Mouse (Mus musculus): Measurements from ENCODE around the gene Cyp46a1. TPM values are rescaled to one million over a fixed set of nuclear protein-coding genes. Genes with fewer than 3 reads are reported as not detected.

Gene Cyp46a1
- total and polyA plus RNA-seq, 3 experiments, result not detected

GRCm38 (mm10) chr12:108327889-108328491, 6.2 kb upstream of the Cyp46a1 start:
- H3K27me3 ChIP-seq (replicated peaks), result peaks cover 33% of the 10 kb centered on the region
- TF ChIP-seq ZMIZ1 (IDR thresholded peaks at IDR 0.05; ENCODE audit: low read depth, low read length) (no peak), RAD21 (IDR thresholded peaks at IDR 0.05; ENCODE audit: low read depth, low read length) (no peak), IRF4 (IDR thresholded peaks at IDR 0.05; ENCODE audit: low read depth, low read length) (no peak), E2F4 (IDR thresholded peaks at IDR 0.05; ENCODE audit: insufficient replicate concordance, low read depth, low read length) (no peak), USF1 (IDR thresholded peaks at IDR 0.05; ENCODE audit: low read depth, low read length) (no peak), MYC (IDR thresholded peaks at IDR 0.05; ENCODE audit: low read depth, low read length) (no peak), KAT2A (IDR thresholded peaks at IDR 0.05; ENCODE audit: insufficient replicate concordance, low read length) (no peak), ZC3H11A (IDR thresholded peaks at IDR 0.05; ENCODE audit: low read depth, low read length) (no peak), UBTF (IDR thresholded peaks at IDR 0.05; ENCODE audit: low read depth, low read length) (no peak), MAFK (IDR thresholded peaks at IDR 0.05; ENCODE audit: insufficient replicate concordance, low read length) (no peak), MEF2A (IDR thresholded peaks at IDR 0.05; ENCODE audit: borderline replicate concordance, low read depth, low read length) (no peak), ETS1 (conservative IDR thresholded peaks at IDR 0.05; ENCODE audit: low read depth, low read length) (no peak), USF2 (conservative IDR thresholded peaks at IDR 0.05; ENCODE audit: low read depth, low read length) (no peak), JUND (conservative IDR thresholded peaks at IDR 0.05; ENCODE audit: low read depth, low read length) (no peak), CHD1 (IDR thresholded peaks at IDR 0.05; ENCODE audit: low read depth, low read length) (no peak)
- no peak overlapping the region for H3K4me2 ChIP-seq (ENCODE audit: insufficient read depth, low read depth, poor library complexity, severe bottlenecking)
- no peak for DNase-seq (ENCODE audit: extremely low read depth)
- peaks cover 0 to 2% of the 10 kb centered on the region in 2 experiments; a peak in 1 of 4 replicates for H3K4me1 ChIP-seq (ENCODE audit: control insufficient read depth in 1 of 2, insufficient read depth in 2 of 2)
- H3K9me3 ChIP-seq (replicated peaks; ENCODE audit: low read length), result peaks cover 5% of the 10 kb centered on the region
- dilution Hi-C loops (cut with MboI; ENCODE audit: extremely low pct_ligation_motif_present, extremely low pct_unique_long_range_greater_than_20kb, low sequenced_read_pairs), result no loop called here
- H3K4me3 ChIP-seq (replicated peaks in 1 of 3; ENCODE audit: low read depth in 2 of 3, low read length in 2 of 3, poor library complexity in 1 of 3), result no peak overlapping the region
- H3K27ac ChIP-seq (ENCODE audit: insufficient read depth, low read depth), result no peak overlapping the region
- in situ Hi-C loops (cut with MboI; ENCODE audit: low pct_ligation_motif_present, low pct_unique_long_range_greater_than_20kb, low sequenced_read_pairs), result no loop called here
- H3K36me3 ChIP-seq (replicated peaks in 1 of 2; ENCODE audit: control insufficient read depth in 1 of 2, insufficient read depth in 1 of 2, low read length in 1 of 2), result no peaks in the 10 kb centered on the region
- H3K9ac ChIP-seq (ENCODE audit: insufficient read depth, low read depth), result no peak overlapping the region
- no peaks in the 10 kb centered on the region for H3K79me2 ChIP-seq (replicated peaks; ENCODE audit: control insufficient read depth, extremely low read depth, insufficient read depth, poor library complexity, severe bottlenecking)

DNA sequence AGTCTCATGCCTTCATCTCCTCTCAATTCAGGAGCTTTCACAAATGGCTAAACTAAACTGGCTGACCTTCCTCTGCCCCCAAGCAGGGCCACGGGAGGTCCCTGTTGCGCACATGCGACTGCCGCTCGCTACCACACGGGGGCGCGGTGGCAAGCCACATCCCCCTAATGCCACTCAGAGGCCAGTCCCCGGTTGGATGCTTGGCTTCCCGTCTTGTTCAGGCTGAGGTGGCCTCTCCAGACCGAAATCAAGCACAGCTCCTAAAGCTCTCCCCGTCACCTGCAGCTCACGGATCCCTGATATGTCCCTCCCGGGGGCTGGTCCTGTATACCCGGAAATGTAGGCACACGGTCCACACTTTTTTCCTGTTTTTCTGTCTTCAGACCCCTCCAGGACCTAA, 1.1 kb upstream of the Cyp46a1 start:
- Histone ChIP-seq H3K4me2 (ENCODE audit: insufficient read depth, low read depth, poor library complexity, severe bottlenecking) (no peak overlapping the region), H3K9ac (ENCODE audit: insufficient read depth, low read depth) (no peak overlapping the region), H3K9me3 (replicated peaks; ENCODE audit: low read length) (peaks cover 12% of the 10 kb centered on the region), H3K4me1 (ENCODE audit: control insufficient read depth in 1 of 2, insufficient read depth in 2 of 2) (peaks cover 0 to 15% of the 10 kb centered on the region in 2 experiments; a peak in 2 of 4 replicates), H3K4me3 (replicated peaks in 1 of 3; ENCODE audit: low read depth in 2 of 3, low read length in 2 of 3, poor library complexity in 1 of 3) (peak overlapping the region in 2 of 3 experiments; percentile 10 to 37), H3K79me2 (replicated peaks; ENCODE audit: control insufficient read depth, extremely low read depth, insufficient read depth, poor library complexity, severe bottlenecking) (no peaks in the 10 kb centered on the region), H3K36me3 (replicated peaks in 1 of 2; ENCODE audit: control insufficient read depth in 1 of 2, insufficient read depth in 1 of 2, low read length in 1 of 2) (no peaks in the 10 kb centered on the region), H3K27me3 (replicated peaks) (peaks cover 63% of the 10 kb centered on the region), H3K27ac (ENCODE audit: insufficient read depth, low read depth) (no peak overlapping the region)
- in situ Hi-C loops (cut with MboI; ENCODE audit: low pct_ligation_motif_present, low pct_unique_long_range_greater_than_20kb, low sequenced_read_pairs) (no loop called here), dilution Hi-C loops (cut with MboI; ENCODE audit: extremely low pct_ligation_motif_present, extremely low pct_unique_long_range_greater_than_20kb, low sequenced_read_pairs) (no loop called here)
- DNase-seq (ENCODE audit: extremely low read depth), result peak; percentile 72
- TF ChIP-seq MAX (IDR thresholded peaks at IDR 0.05; ENCODE audit: low read length) (no peak), ZC3H11A (IDR thresholded peaks at IDR 0.05; ENCODE audit: low read depth, low read length) (no peak), UBTF (IDR thresholded peaks at IDR 0.05; ENCODE audit: low read depth, low read length) (no peak), SIN3A (IDR thresholded peaks at IDR 0.05; ENCODE audit: low read length) (no peak), RCOR1 (conservative IDR thresholded peaks at IDR 0.05; ENCODE audit: low read depth, low read length) (no peak), CTCF (conservative IDR thresholded peaks at IDR 0.05 in 1 of 2, IDR thresholded peaks at IDR 0.05 in 1 of 2; ENCODE audit: low read depth in 2 of 2, low read length in 2 of 2) (peak; percentile 42 to 73; a peak in 3 of 4 replicates), KAT2A (IDR thresholded peaks at IDR 0.05; ENCODE audit: insufficient replicate concordance, low read length) (no peak), SMC3 (IDR thresholded peaks at IDR 0.05; ENCODE audit: low read depth, low read length) (peak; percentile 40), EP300 (IDR thresholded peaks at IDR 0.05; ENCODE audit: low read length) (no peak), ZKSCAN1 (IDR thresholded peaks at IDR 0.05; ENCODE audit: borderline replicate concordance, low read depth, low read length) (no peak), IRF4 (IDR thresholded peaks at IDR 0.05; ENCODE audit: low read depth, low read length) (no peak), ELF1 (IDR thresholded peaks at IDR 0.05; ENCODE audit: low read depth, low read length) (no peak), USF2 (conservative IDR thresholded peaks at IDR 0.05; ENCODE audit: low read depth, low read length) (no peak), POLR2AphosphoS2 (IDR thresholded peaks at IDR 0.05; ENCODE audit: low read depth, low read length) (no peak)
